Mouse (Mus musculus): Measurements from ENCODE around the gene Mllt6. TPM values are rescaled to one million over a fixed set of nuclear protein-coding genes. Genes with fewer than 3 reads are reported as not detected.
"Not testable (repeated sequence)": the region's sequence is repeated elsewhere in the genome, so short reads cannot be mapped to it uniquely, and the experiment has no call there.

The Mllt6 gene
- total RNA-seq, 2 experiments from 2014 or later: 36.1 to 48.2 TPM

- DNase-seq: not testable (repeated sequence)
Observed at GRCm38 (mm10) chr11:97648541-97648940, 14.7 kb upstream of the Mllt6 start.

- peak; percentile 1 for DNase-seq
Observed at GRCm38 (mm10) chr11:97650341-97650740, 12.9 kb upstream of the Mllt6 start.

GRCm38 (mm10) chr11:97653376-97653775 lies 9.8 kb upstream of the Mllt6 start:
- peak; percentile 3 for DNase-seq

GRCm38 (mm10) chr11:97654210-97654609 lies 9.0 kb upstream of the Mllt6 start:
- DNase-seq: no peak

- DNase-seq: peak; percentile 3
Observed at GRCm38 (mm10) chr11:97656269-97656971, 6.8 kb upstream of the Mllt6 start.

- DNase-seq: peak; percentile 61
Observed at GRCm38 (mm10) chr11:97657184-97657945, 5.8 kb upstream of the Mllt6 start.

- DNase-seq: not testable (repeated sequence)
Observed at GRCm38 (mm10) chr11:97657967-97658366, 5.2 kb upstream of the Mllt6 start.

GRCm38 (mm10) chr11:97658751-97659266 lies 4.4 kb upstream of the Mllt6 start:
- no peak for DNase-seq

GRCm38 (mm10) chr11:97659267-97659989 lies 3.8 kb upstream of the Mllt6 start:
- DNase-seq: peak; percentile 37

- DNase-seq: peak; percentile 89
Observed at GRCm38 (mm10) chr11:97659990-97660714, 3.1 kb upstream of the Mllt6 start.

GRCm38 (mm10) chr11:97660734-97661647 lies 2.2 kb upstream of the Mllt6 start:
- DNase-seq: no peak

- DNase-seq: peak; percentile 79
Observed at GRCm38 (mm10) chr11:97661648-97662133, 1.5 kb upstream of the Mllt6 start.

GRCm38 (mm10) chr11:97662207-97662892 lies 864 bp upstream of the Mllt6 start:
- peak; percentile 61 for DNase-seq

GRCm38 (mm10) chr11:97663528-97664338 lies 519 bp downstream of the Mllt6 start:
- DNase-seq: peak; percentile 54

- DNase-seq: no peak
Observed at GRCm38 (mm10) chr11:97664339-97664665, 1.1 kb downstream of the Mllt6 start.

- DNase-seq: no peak
Observed at GRCm38 (mm10) chr11:97664771-97665240, 1.6 kb downstream of the Mllt6 start.

- no peak for DNase-seq
Observed at GRCm38 (mm10) chr11:97665431-97665830, 2.2 kb downstream of the Mllt6 start.

- no peak for DNase-seq
Observed at GRCm38 (mm10) chr11:97666221-97666620, 3.0 kb downstream of the Mllt6 start.

- no peak for DNase-seq
Observed at GRCm38 (mm10) chr11:97666794-97667193, 3.6 kb downstream of the Mllt6 start.

Data from adrenal gland, postnatal 10 days (tissue).